Mouse (Mus musculus) liver, adult 2 months (tissue): ENCODE results near the gene 2610507B11Rik.

Experiments
- CTCF ChIP-seq: fragments of 200-500 bp; IDR thresholded peaks from 2 replicates; pipeline ENCODE4 v1.5.1; 2011; ENCODE audit warnings: low read depth, low read length, control low read depth
- POLR2A ChIP-seq: fragments of 200-500 bp; IDR thresholded peaks from 2 replicates; pipeline ENCODE4 v1.6.1; 2011; ENCODE audit warnings: low read length, control low read depth; ENCODE audit not compliant: insufficient read depth; ENCODE audit errors: extremely low read depth

GRCm38 (mm10) chr11:78262550-78262949 lies 998 bp downstream of the 2610507B11Rik start:
- TF ChIP-seq CTCF (peak; percentile 75), POLR2A (no peak)
